Mouse (Mus musculus): ENCODE results near the gene Chordc1.
A peak's percentile ranks its signal among the peaks of the same experiment; 100 is the strongest.
"Not testable (repeated sequence)": the region's sequence is repeated elsewhere in the genome, so short reads cannot be mapped to it uniquely, and the experiment has no call there.

The Chordc1 gene

GRCm38 (mm10) chr9:18291571-18292429, at the start of gene Chordc1:
TSS of gene Chordc1 (plus strand) at chr9:18292125.
- DNase-seq (ENCODE audit: low spot score), result peak; percentile 92

- DNase-seq (ENCODE audit: low spot score), result no peak
Measured at GRCm38 (mm10) chr9:18275901-18276300, 16.0 kb upstream of the Chordc1 start.

- DNase-seq (ENCODE audit: low spot score), result no peak
Measured at GRCm38 (mm10) chr9:18276844-18277243, 15.1 kb upstream of the Chordc1 start.

DNA sequence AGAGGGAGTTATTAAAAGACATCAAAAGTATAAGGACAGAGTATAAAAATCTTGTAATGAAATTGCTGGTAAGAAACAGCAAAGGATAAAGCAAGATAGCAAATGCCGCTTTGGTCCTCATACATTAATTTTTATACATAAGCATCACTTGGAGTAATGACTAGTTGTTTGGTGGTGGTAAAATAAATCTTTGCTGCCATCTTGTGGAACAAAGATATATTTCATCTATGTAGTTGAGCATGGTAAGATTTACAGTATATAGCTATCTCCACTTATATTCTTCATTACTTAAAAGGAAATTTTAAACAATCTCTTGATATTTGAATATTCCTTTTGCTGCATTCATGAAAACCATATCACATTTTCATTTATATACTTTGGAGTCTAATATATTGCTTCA, 14.4 kb upstream of the Chordc1 start:
- no peak for DNase-seq (ENCODE audit: low spot score)

DNA sequence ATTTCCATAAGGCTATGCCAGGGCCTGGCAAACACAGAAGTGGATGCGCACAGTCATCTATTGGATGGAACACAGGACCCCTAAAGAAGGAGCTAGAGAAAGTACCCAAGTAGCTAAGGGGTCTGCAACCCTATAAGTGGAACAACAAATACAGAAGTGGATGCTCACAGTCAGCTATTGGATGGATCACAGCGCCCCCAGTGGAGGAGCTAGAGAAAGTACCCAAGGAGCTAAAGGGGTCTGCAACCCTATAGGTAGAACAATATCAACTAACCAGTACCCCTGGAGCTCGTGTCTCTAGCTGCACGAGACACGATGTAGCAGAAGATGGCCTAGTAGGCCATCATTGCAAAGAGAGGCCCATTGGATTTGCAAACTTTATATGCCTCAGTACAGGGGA, 13.2 kb upstream of the Chordc1 start:
- not testable (repeated sequence) for DNase-seq (ENCODE audit: low spot score)

DNA sequence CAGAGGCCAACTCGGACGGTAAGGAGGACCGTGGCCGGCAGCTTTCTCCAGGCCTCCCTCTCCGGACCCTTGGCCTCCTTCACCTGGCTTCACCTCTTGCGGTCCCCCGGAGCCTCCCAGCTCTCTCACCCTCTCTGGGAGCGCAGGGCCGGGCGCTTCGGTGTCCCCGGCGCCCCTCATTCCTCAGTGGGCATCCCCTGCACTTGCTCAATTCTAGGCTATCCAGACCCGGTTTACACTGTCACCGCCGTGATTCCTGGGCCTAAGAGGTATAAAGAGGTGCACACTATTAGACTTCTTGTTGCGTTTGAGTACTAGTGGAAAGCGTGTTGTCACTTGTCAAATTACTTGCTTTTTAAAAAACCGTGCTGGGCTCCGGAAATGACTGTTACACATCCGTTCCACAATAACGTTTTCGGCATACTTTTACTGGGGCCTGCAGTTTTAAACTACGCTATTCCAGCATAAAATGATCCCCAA, 558 bp downstream of the Chordc1 start:
- no peak for DNase-seq (ENCODE audit: low spot score)

- DNase-seq (ENCODE audit: low spot score), result no peak
Measured at GRCm38 (mm10) chr9:18293026-18293781, 1.3 kb downstream of the Chordc1 start.

DNA sequence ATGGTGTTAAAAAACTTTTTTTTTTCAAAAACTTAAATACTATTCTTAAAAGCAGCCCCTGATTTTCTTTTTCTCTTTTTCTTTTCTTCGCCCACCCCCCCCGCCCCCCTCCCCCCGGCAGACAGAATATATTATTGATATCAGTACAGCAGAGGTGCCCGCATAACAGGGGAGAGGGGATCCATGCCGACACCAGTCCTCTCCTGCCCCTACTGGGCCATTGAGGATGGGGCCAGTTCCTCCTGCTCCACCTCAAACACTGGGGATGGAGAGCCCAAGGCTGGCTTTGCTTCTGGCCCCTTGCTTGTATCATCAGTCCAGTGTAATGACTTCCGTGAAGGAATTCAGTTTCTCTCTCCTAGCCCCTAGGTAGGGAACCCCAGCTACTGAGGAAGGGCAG, 6.4 kb downstream of the Chordc1 start:
- DNase-seq (ENCODE audit: low spot score), result no peak

DNA sequence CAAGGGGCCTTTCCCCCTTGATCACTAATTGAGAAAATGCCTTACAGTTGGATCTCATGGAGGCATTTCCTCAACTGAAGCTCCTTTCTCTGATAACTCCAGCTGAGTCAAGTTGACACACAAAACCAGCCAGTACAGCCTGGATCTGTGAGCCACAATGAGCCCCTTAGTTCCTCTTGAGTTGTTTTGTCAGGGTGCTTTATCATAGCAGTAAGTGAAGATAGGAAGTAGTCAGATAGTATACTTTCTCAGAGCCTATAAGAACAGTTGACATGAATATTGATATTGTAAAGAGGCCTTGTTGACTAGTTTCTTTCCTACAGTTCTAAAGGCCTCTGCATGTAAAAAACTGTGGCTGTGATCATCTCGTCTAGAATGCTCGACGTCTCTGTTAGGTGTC, 28.1 kb downstream of the Chordc1 start:
- no peak for DNase-seq (ENCODE audit: low spot score)

Measured in ovary, postnatal 14 days (tissue).